Mouse (Mus musculus): ENCODE measurements around the gene Crabp2.

DNA sequence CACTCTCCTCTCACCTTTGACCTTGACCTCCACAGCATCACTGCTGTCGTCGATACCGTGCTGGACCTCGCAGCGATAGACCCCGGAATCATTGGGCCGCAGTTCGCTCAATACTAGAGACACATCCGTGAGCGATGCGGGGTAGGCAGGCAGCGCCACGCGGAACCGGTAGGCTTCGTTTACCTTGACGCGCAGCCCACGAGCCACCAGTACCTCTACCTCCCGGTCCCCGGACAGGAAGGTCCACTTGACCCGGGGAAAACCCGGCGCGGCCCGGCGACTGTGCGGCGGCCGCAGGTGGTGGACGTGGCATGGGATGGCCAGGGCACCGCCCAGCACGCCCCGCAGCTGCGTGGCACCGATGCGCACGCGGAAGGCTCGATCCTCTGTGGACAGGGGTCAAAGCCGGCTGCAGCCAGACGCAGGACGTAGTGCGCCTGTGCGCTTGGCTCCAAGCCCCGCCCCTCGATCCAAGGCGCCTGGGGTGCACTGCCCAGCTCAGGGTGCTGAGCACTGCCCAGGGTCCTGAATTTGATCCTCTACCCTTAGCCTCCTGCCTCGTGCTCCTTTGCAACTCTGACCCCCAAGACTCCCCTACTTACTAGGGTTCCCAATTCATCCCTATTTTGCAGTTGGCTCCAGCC lies 48.6 kb downstream of the Crabp2 start:
- TF ChIP-seq CTCF (IDR thresholded peaks at IDR 0.05; ENCODE audit: low read depth) (no peak), EP300 (IDR thresholded peaks at IDR 0.05; ENCODE audit: low read depth) (no peak)

Measured in liver, postnatal 0 days (tissue).